Mouse (Mus musculus): ENCODE measurements around the gene Ddx24. TPM values are rescaled to one million over a fixed set of nuclear protein-coding genes. Genes with fewer than 3 reads are reported as not detected.
"Not testable (repeated sequence)": the region's sequence is repeated elsewhere in the genome, so short reads cannot be mapped to it uniquely, and the experiment has no call there.

The Ddx24 gene
- total and polyA plus RNA-seq, 3 experiments = 76.2 to 125 (median 83.0) TPM

GRCm38 (mm10) chr12:103444261-103444660 is 18.6 kb upstream of the Ddx24 start:
- Histone ChIP-seq H3K36me3 (replicated peaks in 1 of 2; ENCODE audit: control insufficient read depth in 1 of 2, insufficient read depth in 1 of 2, low read length in 1 of 2) (peaks cover 14 to 33% of the 10 kb centered on the region in 2 experiments), H3K4me1 (ENCODE audit: control insufficient read depth in 1 of 2, insufficient read depth in 2 of 2) (peaks cover 16 to 44% of the 10 kb centered on the region in 2 experiments)
- H3K4me2 ChIP-seq (ENCODE audit: insufficient read depth, low read depth, poor library complexity, severe bottlenecking); H3K4me3 ChIP-seq (replicated peaks in 1 of 3; ENCODE audit: low read depth in 2 of 3, low read length in 2 of 3, poor library complexity in 1 of 3); H3K9me3 ChIP-seq (replicated peaks; ENCODE audit: low read length); H3K9ac ChIP-seq (ENCODE audit: insufficient read depth, low read depth); H3K27me3 ChIP-seq (replicated peaks); in situ Hi-C loops (cut with MboI; ENCODE audit: low pct_ligation_motif_present, low pct_unique_long_range_greater_than_20kb, low sequenced_read_pairs); H3K79me2 ChIP-seq (replicated peaks; ENCODE audit: control insufficient read depth, extremely low read depth, insufficient read depth, poor library complexity, severe bottlenecking); dilution Hi-C loops (cut with MboI; ENCODE audit: extremely low pct_ligation_motif_present, extremely low pct_unique_long_range_greater_than_20kb, low sequenced_read_pairs); DNase-seq (ENCODE audit: extremely low read depth); H3K27ac ChIP-seq (ENCODE audit: insufficient read depth, low read depth): not testable (repeated sequence)

- Histone ChIP-seq H3K4me2 (ENCODE audit: insufficient read depth, low read depth, poor library complexity, severe bottlenecking) (peak within 1 kb of the TSS; percentile 67), H3K27me3 (replicated peaks) (no peaks in the 10 kb centered on the region), H3K4me3 (replicated peaks in 1 of 3; ENCODE audit: low read depth in 2 of 3, low read length in 2 of 3, poor library complexity in 1 of 3) (peak within 1 kb of the TSS; percentile 43 to 58 (median 57)), H3K9me3 (replicated peaks; ENCODE audit: low read length) (no peaks in the 10 kb centered on the region), H3K27ac (ENCODE audit: insufficient read depth, low read depth) (no peak within 1 kb of the TSS), H3K4me1 (ENCODE audit: control insufficient read depth in 1 of 2, insufficient read depth in 2 of 2) (peaks cover 17 to 52% of the 10 kb centered on the region in 2 experiments), H3K79me2 (replicated peaks; ENCODE audit: control insufficient read depth, extremely low read depth, insufficient read depth, poor library complexity, severe bottlenecking) (no peaks in the 10 kb centered on the region), H3K36me3 (replicated peaks in 1 of 2; ENCODE audit: control insufficient read depth in 1 of 2, insufficient read depth in 1 of 2, low read length in 1 of 2) (peaks cover 21 to 40% of the 10 kb centered on the region in 2 experiments), H3K9ac (ENCODE audit: insufficient read depth, low read depth) (no peak within 1 kb of the TSS)
- dilution Hi-C loops (cut with MboI; ENCODE audit: extremely low pct_ligation_motif_present, extremely low pct_unique_long_range_greater_than_20kb, low sequenced_read_pairs) = no loop called here
- in situ Hi-C loops (cut with MboI; ENCODE audit: low pct_ligation_motif_present, low pct_unique_long_range_greater_than_20kb, low sequenced_read_pairs) = no loop called here
- TF ChIP-seq E2F4 (IDR thresholded peaks at IDR 0.05; ENCODE audit: insufficient replicate concordance, low read depth, low read length) = no peak
- TF ChIP-seq NELFE (IDR thresholded peaks at IDR 0.05; ENCODE audit: low read depth, low read length) = peak; percentile 65
- peak; percentile 92 for TF ChIP-seq TBP (conservative IDR thresholded peaks at IDR 0.05; ENCODE audit: low read depth, low read length)
- TF ChIP-seq POLR2AphosphoS2 (IDR thresholded peaks at IDR 0.05; ENCODE audit: low read depth, low read length) = no peak
- no peak for TF ChIP-seq MAZ (IDR thresholded peaks at IDR 0.05; ENCODE audit: low read depth, low read length)
- no peak for TF ChIP-seq PAX5 (IDR thresholded peaks at IDR 0.05; ENCODE audit: low read length)
- TF ChIP-seq RAD21 (IDR thresholded peaks at IDR 0.05; ENCODE audit: low read depth, low read length) = no peak
- TF ChIP-seq USF2 (conservative IDR thresholded peaks at IDR 0.05; ENCODE audit: low read depth, low read length) = no peak
- no peak for TF ChIP-seq ZMIZ1 (IDR thresholded peaks at IDR 0.05; ENCODE audit: low read depth, low read length)
- TF ChIP-seq SMC3 (IDR thresholded peaks at IDR 0.05; ENCODE audit: low read depth, low read length) = no peak
- TF ChIP-seq POLR2A (IDR thresholded peaks at IDR 0.05; ENCODE audit: low read depth, low read length) = peak; percentile 64
- no peak for TF ChIP-seq SIN3A (IDR thresholded peaks at IDR 0.05; ENCODE audit: low read length)
- TF ChIP-seq CHD1 (IDR thresholded peaks at IDR 0.05; ENCODE audit: low read depth, low read length) = no peak
- peak; percentile 45; the same call in 1 of the 2 replicates for TF ChIP-seq IRF4 (IDR thresholded peaks at IDR 0.05; ENCODE audit: low read depth, low read length)
- 0 out of 2 replicates have a peak, but pooled peaks have one; percentile 20 for TF ChIP-seq MEF2A (IDR thresholded peaks at IDR 0.05; ENCODE audit: borderline replicate concordance, low read depth, low read length)
- TF ChIP-seq TCF12 (IDR thresholded peaks at IDR 0.05; ENCODE audit: low read depth, low read length) = 0 out of 2 replicates have a peak, but pooled peaks have one; percentile 29
- no peak for TF ChIP-seq ZKSCAN1 (IDR thresholded peaks at IDR 0.05; ENCODE audit: borderline replicate concordance, low read depth, low read length)
- peak; percentile 47; the same call in 1 of the 2 replicates for TF ChIP-seq ELF1 (IDR thresholded peaks at IDR 0.05; ENCODE audit: low read depth, low read length)
- DNase-seq (ENCODE audit: extremely low read depth) = peak; percentile 88
Measured at GRCm38 (mm10) chr12:103443524-103443923, 17.9 kb upstream of the Ddx24 start, which contains the start of gene Ifi27l2a. Ifi27l2a (minus strand) TSS chr12:103443680.
